Comparison of ENCODE assay signal across 18 mouse cellular contexts in genomic region chr9:62338636-62339191, GRCm38 (mm10). TPM values are rescaled to one million over a fixed set of nuclear protein-coding genes. Genes with fewer than 3 reads are reported as not detected.
A peak's percentile ranks its signal among the peaks of the same experiment; 100 is the strongest.
DNase-seq lines count a peak whose midpoint lies in the region; ATAC-seq and TF ChIP-seq lines count a peak whose summit lies in the region.
"Had no signal": no experiment of that assay in that cellular context is flagged by ENCODE, and none has a peak within 500 bp of the region (broad histone marks: within the 10 kb centered on the region; RNA-seq: fewer than 3 reads in every experiment).

No protein-coding gene starts in this region.

- peaks cover 22% of the 10 kb centered on the region for H3K4me1 ChIP-seq in heart, embryonic 15.5 days (replicated peaks)
- H3K4me1 ChIP-seq in heart, embryonic 10.5 days = peaks cover 9% of the 10 kb centered on the region; the same call in 1 of the 2 replicates
- peaks cover 6% of the 10 kb centered on the region for H3K4me1 ChIP-seq in lung, embryonic 16.5 days (replicated peaks; ENCODE audit: control insufficient read depth, insufficient read depth, low read length)
- H3K4me1 ChIP-seq in lung, adult 2 months (ENCODE audit: control insufficient read depth, insufficient read depth, low read length) = peaks cover 5% of the 10 kb centered on the region; the same call in 1 of the 2 replicates
- H3K4me1 ChIP-seq in forebrain, embryonic 15.5 days = peaks cover 17% of the 10 kb centered on the region
- H3K4me1 ChIP-seq: embryonic facial prominence, embryonic 12.5 days had no signal

- no peak overlapping the region for H3K4me2 ChIP-seq in heart, embryonic 15.5 days
- H3K4me2 ChIP-seq in lung, embryonic 16.5 days (ENCODE audit: low read depth, low read length) = no peak overlapping the region
- H3K4me2 ChIP-seq in forebrain, embryonic 15.5 days (replicated peaks) = no peak overlapping the region
- H3K4me2 ChIP-seq: embryonic facial prominence, embryonic 12.5 days; limb, embryonic 13.5 days had no signal

- no peak overlapping the region for H3K4me3 ChIP-seq in heart, embryonic 15.5 days
- no peak overlapping the region for H3K4me3 ChIP-seq in heart, embryonic 10.5 days
- H3K4me3 ChIP-seq in lung, embryonic 16.5 days (ENCODE audit: low read length) = no peak overlapping the region
- H3K4me3 ChIP-seq in lung, adult 2 months (replicated peaks; ENCODE audit: extremely low read depth, low read depth, low read length) = no peak overlapping the region
- H3K4me3 ChIP-seq in forebrain, embryonic 15.5 days = no peak overlapping the region
- H3K4me3 ChIP-seq: embryonic facial prominence, embryonic 12.5 days; left cerebral cortex, adult 2 months; limb, embryonic 13.5 days; megakaryocyte, embryonic 14.5 days had no signal

- TF ChIP-seq CTCF in lung, adult 2 months (IDR thresholded peaks at IDR 0.05; ENCODE audit: insufficient read depth, low read length) = no peak

- H3K27ac ChIP-seq in heart, embryonic 15.5 days = peak overlapping the region; percentile 61
- no peak overlapping the region for H3K27ac ChIP-seq in heart, embryonic 10.5 days
- peak overlapping the region; percentile 61; the same call in 1 of the 2 replicates for H3K27ac ChIP-seq in lung, embryonic 16.5 days (ENCODE audit: low read length)
- H3K27ac ChIP-seq in forebrain, embryonic 15.5 days (replicated peaks) = 0 out of 2 replicates have a peak overlapping the region, but pooled peaks have one; percentile 26
- H3K27ac ChIP-seq: embryonic facial prominence, embryonic 12.5 days; hindbrain, embryonic 10.5 days; left cerebral cortex, adult 2 months; limb, embryonic 13.5 days had no signal

- ATAC-seq in heart, embryonic 15.5 days (replicated peaks; ENCODE audit: insufficient number of reproducible peaks, insufficient read depth, low FRiP score, low read depth) = no peak
- ATAC-seq in lung, embryonic 16.5 days (ENCODE audit: low read depth) = no peak
- ATAC-seq in forebrain, embryonic 15.5 days (replicated peaks) = no peak
- ATAC-seq: intestine, embryonic 16.5 days had no signal

- no peaks in the 10 kb centered on the region for H3K9me3 ChIP-seq in heart, embryonic 15.5 days (replicated peaks)
- H3K9me3 ChIP-seq in heart, embryonic 10.5 days = no peaks in the 10 kb centered on the region
- no peaks in the 10 kb centered on the region for H3K9me3 ChIP-seq in lung, embryonic 16.5 days (ENCODE audit: control insufficient read depth, low read length)
- no peaks in the 10 kb centered on the region for H3K9me3 ChIP-seq in forebrain, embryonic 15.5 days
- H3K9me3 ChIP-seq: embryonic facial prominence, embryonic 12.5 days had no signal

- DNase-seq in cerebellum, adult 9-11 months = peak; percentile 50
- DNase-seq in cerebellum, adult 11-12 months = no peak
- no peak for DNase-seq in heart, embryonic 10.5 days (ENCODE audit: low spot score)
- DNase-seq in lung, adult 2 months = no peak
- no peak for DNase-seq in urinary bladder, postnatal 10 days (ENCODE audit: low spot score)
- DNase-seq: gastrocnemius, postnatal 25 days; lung, adult 18-20 months; right cerebral cortex, adult 18-20 months had no signal

- TF ChIP-seq POLR2A in lung, adult 2 months (IDR thresholded peaks at IDR 0.05; ENCODE audit: borderline replicate concordance, extremely low read depth, low read depth, low read length) = no peak

- no peak overlapping the region for H3K9ac ChIP-seq in heart, embryonic 15.5 days
- no peak overlapping the region for H3K9ac ChIP-seq in lung, embryonic 16.5 days (ENCODE audit: low read length)
- no peak overlapping the region for H3K9ac ChIP-seq in forebrain, embryonic 15.5 days (replicated peaks)
- H3K9ac ChIP-seq: embryonic facial prominence, embryonic 12.5 days; limb, embryonic 13.5 days had no signal

- 78% methylated on average over 9 of the region's 9 CpGs for WGBS in heart, embryonic 15.5 days
- 67% methylated on average over 9 of the region's 9 CpGs for whole genome bisulfite sequencing in heart, embryonic 10.5 days
- 76% methylated on average over 9 of the region's 9 CpGs for WGBS in lung, embryonic 16.5 days
- 58% methylated on average over 9 of the region's 9 CpGs for WGBS in lung, adult 2 months
- WGBS in forebrain, embryonic 15.5 days = 65% methylated on average over 9 of the region's 9 CpGs

- no peaks in the 10 kb centered on the region for H3K36me3 ChIP-seq in heart, embryonic 15.5 days
- no peaks in the 10 kb centered on the region for H3K36me3 ChIP-seq in heart, embryonic 10.5 days
- H3K36me3 ChIP-seq in lung, embryonic 16.5 days (ENCODE audit: control insufficient read depth, insufficient read depth, low read length) = no peaks in the 10 kb centered on the region
- H3K36me3 ChIP-seq in forebrain, embryonic 15.5 days = no peaks in the 10 kb centered on the region
- H3K36me3 ChIP-seq: embryonic facial prominence, embryonic 12.5 days; hindbrain, embryonic 10.5 days; limb, embryonic 13.5 days had no signal

- H3K27me3 ChIP-seq in heart, embryonic 15.5 days = no peaks in the 10 kb centered on the region
- H3K27me3 ChIP-seq in heart, embryonic 10.5 days (ENCODE audit: insufficient read depth, poor library complexity, severe bottlenecking) = no peaks in the 10 kb centered on the region
- no peaks in the 10 kb centered on the region for H3K27me3 ChIP-seq in lung, embryonic 16.5 days (ENCODE audit: control insufficient read depth, insufficient read depth, low read depth, low read length)
- no peaks in the 10 kb centered on the region for H3K27me3 ChIP-seq in forebrain, embryonic 15.5 days
- H3K27me3 ChIP-seq: embryonic facial prominence, embryonic 12.5 days; limb, embryonic 13.5 days had no signal

RNA-seq across cellular contexts. Expression of gene Anp32a, which starts 2.4 kb away (rescaled TPM):
- 128 and 176 TPM in 2 replicates for polyA plus RNA-seq in heart, embryonic 15.5 days (2015; fragmentation: Nextera tagmentation; extraction: Ambion mirVana)
- 160 and 178 TPM in 2 replicates for polyA plus RNA-seq in heart, embryonic 10.5 days (2016; fragmentation: Nextera tagmentation; extraction: Ambion mirVana)
- 195 and 205 TPM in 2 replicates for polyA plus RNA-seq in lung, embryonic 16.5 days (2015; fragmentation: Nextera tagmentation; extraction: Ambion mirVana)
- polyA plus RNA-seq in lung, adult 2 months (2012; rRNA removed) = 28.9 and 58.2 TPM in 2 replicates
- 168 and 174 TPM in 2 replicates for polyA plus RNA-seq in forebrain, embryonic 15.5 days (2015; fragmentation: Nextera tagmentation; extraction: Ambion mirVana)

RNA-seq across cellular contexts. Expression of gene Spesp1, which starts 56.7 kb away (rescaled TPM):
- polyA plus RNA-seq in heart, embryonic 15.5 days (2015; fragmentation: Nextera tagmentation; extraction: Ambion mirVana) = not detected in 2 replicates
- polyA plus RNA-seq in heart, embryonic 10.5 days (2016; fragmentation: Nextera tagmentation; extraction: Ambion mirVana) = not detected in 2 replicates
- polyA plus RNA-seq in lung, embryonic 16.5 days (2015; fragmentation: Nextera tagmentation; extraction: Ambion mirVana) = not detected in 2 replicates
- polyA plus RNA-seq in lung, adult 2 months (2012; rRNA removed) = not detected in 2 replicates
- not detected in 2 replicates for polyA plus RNA-seq in forebrain, embryonic 15.5 days (2015; fragmentation: Nextera tagmentation; extraction: Ambion mirVana)
- polyA plus RNA-seq: embryonic facial prominence, embryonic 12.5 days; hindbrain, embryonic 10.5 days; intestine, embryonic 16.5 days; limb, embryonic 13.5 days; spleen, adult 2 months had no signal
